Mouse (Mus musculus) embryonic facial prominence, embryonic 14.5 days (tissue): ENCODE data around the gene Eml1. TPM values are rescaled to one million over a fixed set of nuclear protein-coding genes. Genes with fewer than 3 reads are reported as not detected.
A peak's percentile ranks its signal among the peaks of the same experiment; 100 is the strongest.

Experiments
- ATAC-seq: fragments of 200-750 bp; cut with Nextera tagmentation; 2 replicates; pipeline ENCODE4 v1.8.0; 2017; ENCODE audit warnings: low read depth, moderate number of reproducible peaks, moderate TSS enrichment
- DNase-seq: peaks from one replicate; pipeline ENCODE4 v3.0.0-alpha.2; 2015; ENCODE audit warnings: low spot score
- H3K27ac ChIP-seq: fragments of 300-500 bp; sonication (generic); replicated peaks from 2 replicates; pipeline ENCODE4 v1.5.1; 2014; ENCODE audit warnings: low read depth, mild to moderate bottlenecking, low read length, moderate library complexity
- H3K27me3 ChIP-seq: fragments of 300-500 bp; sonication (generic); replicated peaks from 2 replicates; pipeline ENCODE4 v1.6.1; 2014; ENCODE audit warnings: low read length; ENCODE audit not compliant: control insufficient read depth, insufficient read depth
- H3K36me3 ChIP-seq: fragments of 300-500 bp; sonication (generic); 2 replicates; pipeline ENCODE4 v1.6.1; 2014; ENCODE audit warnings: low read length, mixed read lengths; ENCODE audit not compliant: control insufficient read depth, insufficient read depth
- H3K4me1 ChIP-seq: fragments of 300-500 bp; sonication (generic); 2 replicates; pipeline ENCODE4 v1.6.1; 2014; ENCODE audit warnings: antibody characterized with exemption, low read length; ENCODE audit not compliant: control insufficient read depth, insufficient read depth
- H3K4me2 ChIP-seq: fragments of 300-500 bp; sonication (generic); 2 replicates; pipeline ENCODE4 v1.6.1; 2014; ENCODE audit warnings: low read depth, mild to moderate bottlenecking, low read length, moderate library complexity, mixed read lengths
- H3K4me3 ChIP-seq: fragments of 300-500 bp; sonication (generic); 2 replicates; pipeline ENCODE4 v1.5.1; 2014; ENCODE audit warnings: low read depth, mild to moderate bottlenecking, low read length
- H3K9ac ChIP-seq: fragments of 300-500 bp; sonication (generic); 2 replicates; pipeline ENCODE4 v1.6.1; 2014; ENCODE audit warnings: low read depth, mild to moderate bottlenecking, low read length, moderate library complexity, mixed read lengths
- H3K9me3 ChIP-seq: fragments of 300-500 bp; sonication (generic); 2 replicates; pipeline ENCODE4 v1.6.1; 2016; ENCODE audit warnings: low read length; ENCODE audit not compliant: control insufficient read depth
- WGBS: fragments of 180-500 bp; shearing (Covaris S2); extraction: QIAGEN DNeasy Blood & Tissue Kit; methylation state at CpG from one replicate; pipeline ENCODE4 v1.1.7; 2014; 5-methylcytosine and 5-hydroxymethylcytosine counted together
- polyA plus RNA-seq: library from polyadenylated mRNA; unstranded; fragments of >200 nt; fragmentation: Nextera tagmentation; extraction: Ambion mirVana; gene quantifications from 2 replicates; pipeline ENCODE4 v1.2.1, GENCODE M21; 2014

Eml1 gene
- polyA plus RNA-seq, 1 experiment from 2014 or later = 62.8 TPM

DNA sequence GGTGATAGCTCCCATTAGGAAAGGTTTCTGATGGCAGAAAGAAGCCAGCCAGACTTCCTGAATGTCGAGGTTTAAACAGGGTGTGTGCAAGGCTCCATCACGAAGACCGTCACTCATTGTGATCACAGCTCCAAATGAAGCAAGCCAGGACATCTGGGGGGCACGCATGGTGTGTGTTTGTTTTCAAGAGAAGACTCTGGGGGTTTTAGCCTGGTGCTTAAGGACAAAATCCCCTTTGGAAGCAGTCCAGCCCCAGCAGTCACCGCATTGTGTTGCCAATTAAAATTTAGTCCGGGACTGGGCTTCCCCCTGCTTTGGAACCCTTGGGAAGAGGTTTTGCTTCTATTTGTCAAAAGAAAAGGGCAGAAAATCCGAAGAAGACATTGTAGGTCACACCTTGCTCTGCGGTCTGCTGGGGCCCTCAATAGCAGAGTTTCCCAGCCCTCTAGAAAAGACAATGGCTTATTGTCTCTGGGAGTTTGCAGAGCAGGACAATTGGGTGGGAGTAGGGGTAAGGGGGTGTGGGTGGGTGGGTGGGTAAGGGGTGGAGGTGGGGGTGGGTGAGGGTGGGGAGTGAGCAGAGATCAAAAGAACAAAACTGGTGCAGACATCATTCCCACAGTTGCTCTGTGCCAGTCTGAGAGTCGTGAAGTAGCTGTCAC lies 110.1 kb downstream of the Eml1 start:
- no peak overlapping the region for H3K9ac ChIP-seq
- H3K9me3 ChIP-seq = no peaks in the 10 kb centered on the region
- 11% methylated on average over 9 of the region's 9 CpGs for WGBS
- no peak overlapping the region for H3K4me2 ChIP-seq
- H3K4me1 ChIP-seq = peaks cover 10% of the 10 kb centered on the region
- H3K4me3 ChIP-seq = no peak overlapping the region
- H3K27ac ChIP-seq = no peak overlapping the region
- H3K36me3 ChIP-seq = no peaks in the 10 kb centered on the region
- peak; percentile 63 for DNase-seq
- no peaks in the 10 kb centered on the region for H3K27me3 ChIP-seq
- no peak for ATAC-seq

DNA sequence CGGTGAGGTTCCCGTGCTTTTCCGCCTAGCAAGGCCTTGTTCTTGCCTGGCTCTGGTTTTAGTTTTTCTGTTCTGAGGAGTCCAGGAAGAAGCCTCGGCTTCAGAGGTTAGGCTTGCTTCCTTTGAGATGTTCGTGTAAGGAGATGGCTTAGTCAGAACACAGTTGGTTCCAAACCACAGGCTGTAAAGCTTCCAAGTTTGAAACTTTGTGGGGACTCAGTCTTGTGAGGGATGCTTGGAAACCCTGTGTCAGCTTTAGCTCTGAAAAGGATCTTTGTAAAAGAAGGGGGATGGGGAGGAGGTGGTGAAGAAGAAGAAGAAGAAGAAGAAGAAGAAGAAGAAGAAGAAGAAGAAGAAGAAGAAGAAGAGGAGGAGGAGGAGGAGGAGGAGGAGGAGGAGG lies 118.3 kb downstream of the Eml1 start:
- Histone ChIP-seq H3K4me2 (no peak overlapping the region), H3K4me3 (no peak overlapping the region), H3K4me1 (peaks cover 12% of the 10 kb centered on the region; the same call in 1 of the 2 replicates), H3K9ac (no peak overlapping the region), H3K27me3 (no peaks in the 10 kb centered on the region), H3K9me3 (no peaks in the 10 kb centered on the region), H3K27ac (peak overlapping the region; percentile 58; the same call in 1 of the 2 replicates), H3K36me3 (no peaks in the 10 kb centered on the region)
- ATAC-seq (no peak), DNase-seq (peak; percentile 69)
- 66% methylated on average over 5 of the region's 5 CpGs for WGBS

DNA sequence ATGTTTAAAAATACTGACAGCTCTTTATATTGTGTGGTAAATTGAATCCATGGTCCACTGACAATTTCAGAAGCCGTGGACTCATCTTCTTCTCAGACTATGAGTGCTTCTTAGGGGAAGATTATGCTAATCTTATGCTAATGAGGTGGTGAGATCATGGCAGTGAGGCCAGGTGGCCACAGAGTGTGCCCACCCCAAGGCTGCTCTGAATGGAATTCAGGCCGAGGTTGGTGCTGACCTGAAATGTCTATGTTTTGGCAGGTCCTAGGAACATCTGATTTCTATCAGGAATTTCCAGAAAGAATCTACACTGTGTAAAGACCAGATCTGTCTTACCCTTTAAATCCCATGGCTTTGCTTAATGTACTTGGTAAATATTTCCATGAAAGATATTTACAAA lies 119.0 kb downstream of the Eml1 start:
- Histone ChIP-seq H3K27ac (peak overlapping the region; percentile 50), H3K4me1 (peaks cover 13% of the 10 kb centered on the region; the same call in 1 of the 2 replicates), H3K9ac (no peak overlapping the region), H3K27me3 (no peaks in the 10 kb centered on the region), H3K36me3 (no peaks in the 10 kb centered on the region), H3K9me3 (no peaks in the 10 kb centered on the region), H3K4me3 (no peak overlapping the region), H3K4me2 (no peak overlapping the region)
- ATAC-seq (no peak), DNase-seq (peak; percentile 47)
- WGBS = 45% methylated on average over 2 of the region's 2 CpGs

DNA sequence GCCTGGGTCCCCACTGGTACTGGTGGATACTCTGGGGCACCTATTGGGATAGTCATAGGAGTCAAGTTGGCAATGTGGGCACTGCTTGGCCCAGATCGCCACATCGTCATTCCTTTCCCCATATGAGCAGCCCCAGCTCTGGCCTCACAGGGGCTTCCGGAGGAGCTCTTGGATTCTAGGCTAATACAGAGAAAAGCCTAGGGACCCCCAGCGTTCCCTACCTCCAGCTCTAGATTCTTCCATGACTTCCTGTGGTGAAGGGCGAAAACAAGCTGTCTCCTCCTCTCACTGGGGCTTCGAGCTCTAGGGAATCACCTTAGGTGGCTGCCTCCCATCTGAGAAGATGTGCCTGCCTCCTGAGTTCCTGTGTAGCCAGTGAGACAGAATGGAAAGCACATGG lies 119.6 kb downstream of the Eml1 start:
- Histone ChIP-seq H3K27ac (peak overlapping the region; percentile 62), H3K27me3 (no peaks in the 10 kb centered on the region), H3K9me3 (no peaks in the 10 kb centered on the region), H3K4me2 (no peak overlapping the region), H3K4me1 (peaks cover 13% of the 10 kb centered on the region; the same call in 1 of the 2 replicates), H3K36me3 (no peaks in the 10 kb centered on the region), H3K4me3 (no peak overlapping the region), H3K9ac (no peak overlapping the region)
- DNase-seq (no peak), ATAC-seq (no peak)
- WGBS = 69% methylated on average over 6 of the region's 6 CpGs

DNA sequence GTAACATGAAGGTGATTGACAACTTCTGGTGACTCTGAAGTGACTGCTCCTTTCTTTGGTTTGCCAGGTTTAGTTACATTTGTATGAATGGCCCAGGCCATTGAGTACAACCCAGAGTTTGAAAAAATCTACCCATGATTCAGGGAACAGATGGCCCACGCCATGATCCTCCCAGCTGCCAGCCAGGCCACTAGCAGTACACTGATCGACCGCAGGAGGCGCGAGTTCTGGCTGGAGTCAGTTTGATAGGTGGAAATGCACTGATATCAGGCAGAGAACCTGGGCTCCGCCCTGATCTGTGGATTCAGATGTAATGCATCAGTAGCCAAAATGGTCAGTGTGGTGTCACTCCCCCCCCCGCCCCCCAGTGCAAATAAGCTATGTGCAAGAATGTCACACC lies 120.2 kb downstream of the Eml1 start:
- no peak for ATAC-seq
- Histone ChIP-seq H3K36me3 (no peaks in the 10 kb centered on the region), H3K4me3 (no peak overlapping the region), H3K4me2 (no peak overlapping the region), H3K9ac (no peak overlapping the region), H3K27ac (no peak overlapping the region), H3K9me3 (no peaks in the 10 kb centered on the region), H3K27me3 (no peaks in the 10 kb centered on the region), H3K4me1 (peaks cover 13% of the 10 kb centered on the region; the same call in 1 of the 2 replicates)
- 49% methylated on average over 7 of the region's 7 CpGs for WGBS
- DNase-seq = no peak

DNA sequence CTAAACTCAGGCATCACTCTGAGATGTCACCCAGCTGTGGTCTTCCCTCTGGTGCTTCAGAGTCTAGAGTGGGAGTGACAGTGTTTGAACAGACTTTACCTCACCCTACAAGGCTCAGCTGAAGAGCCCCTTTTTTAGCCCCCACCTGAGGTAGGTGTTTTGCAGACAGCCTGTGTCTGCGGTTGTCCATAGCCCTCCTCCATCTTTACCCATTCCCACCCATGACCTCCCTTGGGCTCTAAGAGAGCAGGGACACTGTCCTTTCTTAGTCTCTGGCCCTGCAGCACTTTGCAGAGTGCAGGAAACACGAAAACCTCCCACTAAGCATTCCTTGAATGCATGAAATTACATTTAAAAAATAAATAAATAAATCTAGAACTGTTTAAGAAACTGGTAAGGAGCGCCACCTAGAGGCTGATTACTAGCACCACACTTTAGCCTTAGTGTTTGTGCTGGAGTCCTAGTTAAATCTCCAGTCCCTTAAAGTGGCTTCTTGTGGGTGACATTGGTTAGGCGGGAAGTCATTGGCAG lies 123.3 kb downstream of the Eml1 start:
- WGBS = 20% methylated on average over 4 of the region's 4 CpGs
- Histone ChIP-seq H3K9ac (no peak overlapping the region), H3K4me2 (no peak overlapping the region), H3K27ac (no peak overlapping the region), H3K4me3 (no peak overlapping the region), H3K4me1 (peaks cover 10% of the 10 kb centered on the region; the same call in 1 of the 2 replicates), H3K36me3 (no peaks in the 10 kb centered on the region), H3K27me3 (no peaks in the 10 kb centered on the region), H3K9me3 (no peaks in the 10 kb centered on the region)
- ATAC-seq (peak; percentile 48), DNase-seq (peak; percentile 87)

DNA sequence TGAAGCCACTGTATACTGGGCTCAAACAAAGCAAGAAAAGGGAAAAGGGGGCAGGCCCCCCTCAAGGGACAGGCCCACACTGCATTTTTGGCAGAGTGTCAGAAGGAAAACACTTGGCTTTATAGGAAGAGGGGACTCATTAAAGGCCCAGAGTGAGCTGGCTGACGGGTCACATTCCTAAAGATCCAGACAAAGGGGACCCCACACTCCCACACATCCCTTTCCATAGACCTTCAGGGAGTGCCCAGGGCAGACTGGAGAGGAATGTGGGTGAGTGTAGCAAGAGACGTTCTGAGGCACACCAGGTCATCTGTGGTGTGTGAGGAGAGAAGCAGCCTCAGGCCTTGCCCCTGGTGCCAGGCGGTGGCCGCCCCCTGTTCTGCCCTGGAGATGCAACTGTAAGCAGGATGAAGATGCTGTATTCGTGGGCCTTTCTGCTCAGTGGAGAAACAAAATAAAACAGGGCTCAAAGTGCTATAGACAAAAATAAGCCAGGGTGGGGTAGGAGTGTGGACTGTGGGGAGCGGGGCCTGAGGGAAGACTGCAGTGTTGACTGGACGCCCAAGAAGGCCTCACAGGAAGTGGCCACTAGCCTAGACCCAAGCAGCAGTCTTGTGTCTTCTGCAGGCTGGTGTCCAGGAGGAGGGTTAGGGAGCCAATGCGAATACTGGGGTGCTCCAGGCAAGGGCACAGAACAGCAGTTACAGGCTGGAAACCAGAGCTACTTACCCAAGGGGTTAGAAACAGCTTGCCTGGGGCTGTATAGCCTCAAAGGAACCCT lies 124.9 kb downstream of the Eml1 start:
- Histone ChIP-seq H3K4me2 (no peak overlapping the region), H3K27ac (no peak overlapping the region), H3K36me3 (no peaks in the 10 kb centered on the region), H3K9ac (no peak overlapping the region), H3K9me3 (no peaks in the 10 kb centered on the region), H3K27me3 (no peaks in the 10 kb centered on the region), H3K4me3 (no peak overlapping the region), H3K4me1 (peaks cover 4% of the 10 kb centered on the region; the same call in 1 of the 2 replicates)
- ATAC-seq = peak; percentile 64; the same call in 1 of the 2 replicates
- 56% methylated on average over 8 of the region's 8 CpGs for WGBS
- peak; percentile 33 for DNase-seq

DNA sequence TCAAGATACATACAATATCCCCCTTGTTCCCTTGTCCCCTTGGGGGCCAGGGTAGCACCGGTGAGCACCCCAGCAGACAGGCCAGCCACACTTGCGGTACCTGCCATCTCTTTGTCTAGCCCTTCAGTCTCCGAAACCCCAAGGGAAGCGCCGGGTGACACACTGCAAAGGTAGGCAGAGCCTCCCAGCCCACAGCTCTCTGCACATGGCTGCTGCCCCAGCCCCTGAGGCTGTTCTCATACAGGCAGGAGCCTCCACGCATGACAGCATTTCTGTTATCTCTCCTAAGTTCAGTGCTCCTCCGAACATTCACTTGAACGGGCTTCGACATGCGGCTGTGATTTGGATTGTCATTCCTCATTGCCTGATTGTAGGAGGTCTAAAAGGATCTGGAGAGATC lies 132.3 kb downstream of the Eml1 start:
- H3K4me2 ChIP-seq = no peak overlapping the region
- H3K36me3 ChIP-seq = 0 out of 2 replicates have a peak, but pooled peaks cover 4% of the 10 kb centered on the region

More for the DNA sequence above, 132.3 kb downstream of the Eml1 start:
- DNase-seq (peak; percentile 35), ATAC-seq (no peak)
- Histone ChIP-seq H3K27ac (no peak overlapping the region), H3K9ac (no peak overlapping the region), H3K9me3 (no peaks in the 10 kb centered on the region; the same call in 1 of the 2 replicates), H3K4me3 (no peak overlapping the region), H3K27me3 (no peaks in the 10 kb centered on the region), H3K4me1 (no peaks in the 10 kb centered on the region)
- 51% methylated on average over 10 of the region's 10 CpGs for WGBS
